Mouse (Mus musculus) testis, adult 2 months (tissue): ENCODE measurements around the gene Olfr1121.
"Not testable (repeated sequence)": the region's sequence is repeated elsewhere in the genome, so short reads cannot be mapped to it uniquely, and the experiment has no call there.

Experiments used
- CTCF ChIP-seq: fragments of 200-500 bp; IDR thresholded peaks from 2 replicates; pipeline ENCODE4 v1.5.1; 2012; ENCODE audit warnings: low read depth, mild to moderate bottlenecking, inconsistent platforms, low read length, moderate library complexity; ENCODE audit not compliant: control insufficient read depth, insufficient read depth, insufficient replicate concordance
- POLR2A ChIP-seq: fragments of 200-500 bp; IDR thresholded peaks from 2 replicates; pipeline ENCODE4 v1.6.1; 2012; ENCODE audit warnings: low read depth, mild to moderate bottlenecking, inconsistent platforms, low read length, moderate library complexity; ENCODE audit not compliant: control insufficient read depth

DNA sequence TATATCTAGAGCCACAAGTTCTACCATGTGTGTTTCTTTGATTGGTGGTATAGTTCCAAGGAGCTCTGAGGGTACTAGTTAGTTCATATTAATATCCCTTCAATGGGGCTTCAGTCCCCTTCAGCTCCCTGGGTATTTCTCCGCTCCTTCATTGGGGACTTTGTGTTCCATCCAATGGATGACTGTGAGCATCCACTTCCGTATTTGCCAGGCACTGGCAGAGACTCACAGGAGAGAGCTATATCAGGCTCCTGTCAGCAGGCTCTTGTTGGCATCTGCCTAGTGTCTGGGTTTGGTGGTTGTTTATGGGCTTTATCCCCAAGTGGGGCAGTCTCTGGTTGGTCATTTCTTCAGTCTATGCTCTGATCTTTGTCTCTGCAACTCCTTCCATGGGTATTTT lies 9.6 kb upstream of the Olfr1121 start:
- TF ChIP-seq CTCF, POLR2A: not testable (repeated sequence)
